ENCODE assay signal across 8 mouse cellular contexts in the genomic region with DNA sequence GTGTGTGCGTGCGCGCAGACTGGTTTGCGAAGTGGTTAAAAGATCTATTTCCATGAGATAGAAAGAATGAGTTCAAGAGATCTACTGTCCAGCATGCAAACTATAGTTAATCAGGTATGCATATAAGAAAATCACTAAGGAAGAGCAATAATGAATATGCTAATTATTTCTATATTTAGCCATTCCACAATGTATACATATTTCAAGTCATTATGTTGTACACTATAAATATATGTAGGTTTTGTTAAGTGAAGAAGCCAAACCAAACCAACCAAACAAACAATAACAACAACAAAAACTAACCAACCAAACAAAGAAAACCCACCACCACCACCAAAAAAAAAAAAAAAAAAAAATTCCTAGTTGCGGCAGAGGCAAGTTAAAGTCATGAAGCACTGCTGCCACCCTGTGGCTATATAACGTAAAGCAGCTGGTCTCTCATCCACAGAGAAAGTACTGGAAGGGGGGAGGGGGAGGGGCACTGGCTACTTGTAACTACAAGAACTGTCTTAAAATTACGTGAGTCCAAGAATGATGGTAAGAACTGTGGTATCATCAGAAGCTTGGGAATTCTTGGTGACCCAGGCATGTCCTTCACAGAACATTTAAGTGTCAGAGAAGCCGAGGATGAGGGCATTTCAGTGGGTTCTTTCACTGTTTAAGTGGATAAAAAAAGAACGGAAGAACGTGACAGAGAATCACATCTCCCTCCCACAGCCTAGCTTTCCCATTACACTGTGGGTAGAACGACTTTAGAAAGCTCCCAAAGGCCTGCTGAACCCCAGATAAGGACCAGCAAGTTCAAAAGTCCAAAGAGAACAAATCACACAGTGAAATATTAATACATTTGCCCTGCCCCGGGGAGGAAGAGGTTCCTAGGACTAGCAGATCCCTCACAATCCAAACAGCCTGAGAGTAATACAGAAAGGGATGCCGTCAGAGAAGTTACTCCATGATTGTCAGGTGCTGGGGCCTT. TPM values are rescaled to one million over a fixed set of nuclear protein-coding genes. Genes with fewer than 3 reads are reported as not detected.
DNase-seq lines count a peak whose midpoint lies in the region; ATAC-seq lines count a peak whose summit lies in the region.

No protein-coding gene starts in this region.

- no peaks in the 10 kb centered on the region for H3K4me1 ChIP-seq in forebrain, embryonic 15.5 days

- H3K4me3 ChIP-seq in forebrain, embryonic 15.5 days: no peak overlapping the region

- 61% methylated on average over 13 of the region's 13 CpGs for WGBS in forebrain, embryonic 15.5 days

- peak; percentile 78 for ATAC-seq in forebrain, embryonic 15.5 days (replicated peaks)
- peak; percentile 85 to 89 for ATAC-seq in hematopoietic stem cell, adult 5-6 weeks (replicated peaks in 1 of 2; ENCODE audit: insufficient read depth in 1 of 2, low FRiP score in 2 of 2, low TSS enrichment in 1 of 2, low read depth in 1 of 2, poor library complexity in 2 of 2, severe bottlenecking in 2 of 2)

- H3K4me2 ChIP-seq in forebrain, embryonic 15.5 days (replicated peaks): no peak overlapping the region

- peak; percentile 48 for DNase-seq in MN1 (ENCODE audit: low spot score)
- DNase-seq in c-Kit-positive CD71-positive TER-119-positive erythroid progenitor cells, embryonic 14.5 days (ENCODE audit: low spot score): peak; percentile 82
- DNase-seq in layer of hippocampus, adult 9-11 months: peak; percentile 82
- DNase-seq in lung, postnatal 25 days (ENCODE audit: low spot score): peak; percentile 79
- peak; percentile 91 for DNase-seq in retina, postnatal 1 day
- peak; percentile 84 for DNase-seq in thymus, postnatal 4 days

- H3K36me3 ChIP-seq in forebrain, embryonic 15.5 days: no peaks in the 10 kb centered on the region

- H3K27me3 ChIP-seq in forebrain, embryonic 15.5 days: no peaks in the 10 kb centered on the region

- no peak overlapping the region for H3K9ac ChIP-seq in forebrain, embryonic 15.5 days (replicated peaks)

- no peak overlapping the region for H3K27ac ChIP-seq in forebrain, embryonic 15.5 days (replicated peaks)

- no peaks in the 10 kb centered on the region for H3K9me3 ChIP-seq in forebrain, embryonic 15.5 days

RNA-seq across cellular contexts. Expression of gene Fam213a, which starts 19.8 kb away (rescaled TPM):
- polyA plus RNA-seq in forebrain, embryonic 15.5 days (2015; fragmentation: Nextera tagmentation; extraction: Ambion mirVana): 75.1 and 76.2 TPM in 2 replicates
- total RNA-seq in hematopoietic stem cell, adult 5-6 weeks (2017): 37.0 and 46.1 TPM in 2 replicates

RNA-seq across cellular contexts. Expression of gene Dydc2, which starts 35.6 kb away (rescaled TPM):
- 0.70 and 1.0 TPM in 2 replicates for polyA plus RNA-seq in forebrain, embryonic 15.5 days (2015; fragmentation: Nextera tagmentation; extraction: Ambion mirVana)
- not detected in 2 replicates for total RNA-seq in hematopoietic stem cell, adult 5-6 weeks (2017)

RNA-seq across cellular contexts. Expression of gene Dydc1, which starts 39.3 kb away (rescaled TPM):
- polyA plus RNA-seq in forebrain, embryonic 15.5 days (2015; fragmentation: Nextera tagmentation; extraction: Ambion mirVana): 0.22 TPM in 1 of 2 replicates, not detected in the other
- not detected in 2 replicates for total RNA-seq in hematopoietic stem cell, adult 5-6 weeks (2017)
